Mouse (Mus musculus): ENCODE results near the gene Vmn1r188.
A peak's percentile ranks its signal among the peaks of the same experiment; 100 is the strongest.
"Not testable (repeated sequence)": the region's sequence is repeated elsewhere in the genome, so short reads cannot be mapped to it uniquely, and the experiment has no call there.

Vmn1r188 gene

DNA sequence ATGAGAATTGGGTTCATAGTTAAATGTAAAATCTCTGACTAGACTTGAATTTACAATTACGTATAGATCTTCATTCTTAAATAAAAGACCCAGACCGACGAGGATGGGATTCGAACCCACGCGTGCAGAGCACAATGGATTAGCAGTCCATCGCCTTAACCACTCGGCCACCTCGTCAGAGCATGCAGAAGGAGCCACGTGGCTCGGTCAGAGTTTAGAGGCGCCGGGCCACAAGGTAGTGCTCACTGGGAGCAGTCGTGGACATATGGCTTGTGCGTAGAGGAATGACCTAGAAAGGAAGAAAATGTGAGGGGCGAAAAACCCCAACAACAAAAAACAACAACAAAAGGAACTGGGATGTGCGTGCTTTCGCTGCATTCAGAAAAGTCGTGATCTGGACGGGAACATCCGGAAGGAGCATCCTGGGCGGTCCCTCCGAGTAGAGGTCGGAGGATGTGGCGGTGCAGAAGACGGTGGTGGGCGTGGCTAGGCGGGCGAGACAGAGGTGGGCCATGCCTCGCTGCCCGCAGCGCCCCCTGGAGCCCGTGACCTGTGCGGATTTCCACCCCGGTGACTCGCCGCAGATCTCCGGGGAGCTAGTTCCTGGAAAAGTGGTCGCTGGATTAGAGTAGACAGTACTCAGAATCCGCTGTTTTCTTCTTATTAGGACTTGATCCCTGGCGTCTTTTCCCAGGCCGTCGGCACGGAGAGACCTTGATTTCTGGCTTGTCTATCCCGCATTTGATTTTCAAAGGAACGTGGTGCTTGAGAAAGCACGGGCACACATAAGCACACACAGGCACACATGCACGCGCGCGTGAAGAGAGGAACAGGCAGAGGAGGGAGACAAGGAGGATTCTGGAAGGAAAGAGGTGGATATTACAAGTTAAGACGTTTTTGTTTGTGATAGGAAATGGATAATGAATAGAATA is 33.4 kb upstream of the Vmn1r188 start:
- peak; percentile 95 for DNase-seq

DNA sequence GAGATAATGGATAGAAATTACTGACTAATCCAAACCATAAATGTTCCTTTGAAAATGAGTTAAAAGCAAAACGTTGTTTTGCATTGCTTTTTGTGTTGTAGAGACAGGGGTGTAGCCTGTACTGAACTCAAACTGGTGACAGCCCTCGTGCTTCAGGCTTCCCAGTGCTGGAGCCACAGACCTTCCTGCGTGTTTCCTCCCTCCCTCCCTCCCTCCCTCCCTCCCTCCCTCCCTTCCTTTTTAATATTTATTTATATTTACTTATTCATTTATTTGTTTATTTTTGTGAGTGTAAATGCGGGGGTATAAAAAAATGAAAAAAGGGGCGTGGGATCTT is 32.7 kb upstream of the Vmn1r188 start:
- DNase-seq, result no peak

DNA sequence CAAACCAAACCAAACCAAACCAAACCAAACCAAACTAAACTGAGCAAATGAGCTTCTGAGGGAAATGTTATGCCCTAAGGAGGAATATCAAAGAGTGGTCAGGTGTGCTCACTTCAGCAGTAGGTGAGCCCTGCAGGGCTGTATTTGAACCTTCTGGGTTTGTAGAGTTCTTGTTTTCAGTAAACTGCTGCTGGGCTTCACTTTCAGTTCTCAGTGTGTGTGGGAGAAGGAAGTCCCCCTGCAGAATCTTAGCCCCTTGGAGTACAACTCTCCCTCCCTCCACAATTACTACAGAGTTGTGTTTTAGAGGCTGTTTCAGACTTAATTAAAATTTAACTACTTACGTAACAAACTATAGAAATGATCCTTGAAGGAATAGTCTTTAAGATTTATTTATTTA is 30.5 kb upstream of the Vmn1r188 start:
- DNase-seq, result no peak

DNA sequence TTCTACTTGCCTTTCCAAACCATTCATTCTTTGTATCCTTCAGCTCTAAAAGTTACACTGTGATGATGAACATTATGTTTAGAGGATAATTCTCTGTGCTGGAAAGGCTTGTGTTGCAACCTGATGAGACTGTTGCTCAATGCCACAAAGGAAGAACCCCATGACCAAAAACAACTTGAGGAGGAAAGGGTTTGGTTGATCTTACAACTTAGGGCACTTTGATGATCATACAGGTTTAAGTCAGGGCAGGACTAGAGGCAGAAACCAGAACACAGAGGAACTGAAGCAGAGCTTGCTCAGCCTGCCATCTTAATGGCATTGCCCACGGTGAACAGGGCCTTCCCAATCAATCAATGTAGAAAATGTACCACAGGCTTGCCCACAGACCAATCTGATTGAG is 22.8 kb upstream of the Vmn1r188 start:
- DNase-seq, result no peak

DNA sequence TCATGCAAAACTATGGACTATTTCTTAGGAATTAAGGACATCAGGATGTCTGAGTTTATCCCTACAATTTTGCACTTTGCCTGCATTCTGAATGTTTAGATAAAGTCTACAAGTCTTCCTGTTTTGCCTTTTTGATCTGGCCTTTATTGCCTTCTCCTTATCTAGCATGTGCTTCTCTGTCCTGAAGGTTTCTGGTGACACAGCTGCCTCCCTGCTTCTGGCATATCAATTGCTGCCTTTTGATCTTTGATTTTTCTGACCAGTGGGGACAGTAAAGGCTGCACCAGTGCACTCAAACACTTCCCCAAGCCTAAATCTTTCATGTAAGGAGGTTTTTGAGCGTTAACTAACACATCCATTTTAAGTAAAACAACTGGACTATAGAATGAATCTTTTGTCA is 20.8 kb upstream of the Vmn1r188 start:
- DNase-seq, result no peak

DNA sequence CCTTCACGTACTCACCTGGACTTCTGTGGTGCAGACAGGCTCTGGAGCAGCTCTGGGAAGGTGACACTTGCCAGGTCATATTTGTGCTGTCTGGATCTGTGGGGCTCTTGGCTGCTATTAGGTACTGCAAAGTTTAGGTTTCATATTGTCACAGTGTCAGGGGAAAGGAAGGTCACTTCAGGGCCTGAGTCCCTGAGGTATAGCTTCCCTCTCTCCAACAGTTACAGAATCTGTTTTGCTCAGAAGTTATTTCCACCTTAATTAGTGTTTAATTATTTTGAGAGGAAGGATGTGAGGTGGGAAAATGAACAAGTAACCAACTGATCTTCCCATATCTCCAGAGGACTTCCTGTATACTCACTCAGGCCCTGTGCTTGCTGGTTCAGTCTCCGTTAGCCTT is 21.5 kb downstream of the Vmn1r188 start, which contains the start of gene Vmn1r189:
Gene Vmn1r189, minus strand, starts transcription at position 101 of the 400 bp plus-strand sequence.
- not testable (repeated sequence) for DNase-seq

DNA sequence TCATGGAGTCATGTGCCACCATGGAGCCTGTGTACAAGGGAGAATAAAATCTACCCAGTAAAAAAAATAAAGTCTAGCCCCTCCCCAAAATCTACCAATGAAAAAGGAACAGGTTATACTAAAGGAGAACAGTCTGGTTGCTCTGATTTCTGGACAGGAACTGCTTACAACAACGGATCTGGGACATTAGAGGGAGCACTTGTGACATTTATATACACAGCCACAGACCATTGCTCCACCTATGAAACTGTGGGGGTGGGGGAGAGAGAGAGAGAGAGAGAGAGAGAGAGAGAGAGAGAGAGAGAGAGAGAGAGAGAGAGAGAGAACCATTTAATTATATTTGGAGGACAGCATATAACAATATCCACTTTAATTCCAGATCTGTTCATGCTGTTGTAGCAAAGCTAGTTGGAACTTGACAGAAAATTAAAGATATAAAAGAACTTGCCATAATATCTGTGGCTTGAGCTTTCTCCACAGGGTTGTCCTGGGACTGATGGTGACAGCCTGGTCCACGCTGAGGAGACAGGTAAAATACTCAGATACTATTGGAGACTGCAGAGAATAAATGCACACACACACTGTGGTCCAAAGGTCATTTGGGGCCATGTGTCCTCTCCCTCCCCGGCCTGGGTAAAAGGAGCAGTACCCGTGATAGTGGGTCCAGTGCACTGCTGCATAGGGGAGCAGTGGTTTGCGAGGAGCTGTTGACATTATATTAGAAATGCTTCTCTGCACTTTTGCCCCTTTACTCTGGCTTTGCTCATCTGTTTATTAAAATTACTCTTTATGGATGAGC is 52.5 kb downstream of the Vmn1r188 start:
- not testable (repeated sequence) for DNase-seq
